Mouse (Mus musculus) heart, adult 11 months (tissue): ENCODE measurements around the gene Prl7a2.

Source experiments
- DNase-seq: peaks from one replicate; pipeline ENCODE4 v3.0.0; 2022

Gene Prl7a2

GRCm38 (mm10) chr13:27667936-27668335 lies at the start of gene Prl7a2:
Prl7a2 (minus strand) TSS chr13:27668036.
- DNase-seq = no peak

DNA sequence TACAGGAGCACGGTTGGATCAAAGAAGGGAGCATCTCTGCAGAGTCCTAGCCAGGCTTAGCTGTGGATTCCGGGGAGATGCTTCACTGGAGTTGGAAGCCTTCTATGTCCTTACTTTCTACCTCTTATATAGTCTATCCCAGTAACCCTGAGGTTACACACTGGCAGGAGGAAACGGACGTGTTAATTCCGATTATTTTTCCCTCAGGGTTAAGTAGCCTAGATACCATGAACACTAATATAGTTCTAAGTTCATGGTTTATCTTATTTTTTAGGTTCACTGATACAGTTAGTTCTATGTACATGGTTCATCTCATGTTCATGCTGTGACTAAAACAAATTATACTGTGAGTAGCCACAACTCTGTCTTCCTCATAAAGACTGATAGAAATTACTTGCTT lies 48.8 kb upstream of the Prl7a2 start, which contains the start of gene Prl7d1:
Gene Prl7d1, minus strand, starts transcription at position 101 of the 400 bp plus-strand sequence.
- no peak for DNase-seq

- no peak for DNase-seq
Observed at GRCm38 (mm10) chr13:27706521-27706920, 38.7 kb upstream of the Prl7a2 start.

DNA sequence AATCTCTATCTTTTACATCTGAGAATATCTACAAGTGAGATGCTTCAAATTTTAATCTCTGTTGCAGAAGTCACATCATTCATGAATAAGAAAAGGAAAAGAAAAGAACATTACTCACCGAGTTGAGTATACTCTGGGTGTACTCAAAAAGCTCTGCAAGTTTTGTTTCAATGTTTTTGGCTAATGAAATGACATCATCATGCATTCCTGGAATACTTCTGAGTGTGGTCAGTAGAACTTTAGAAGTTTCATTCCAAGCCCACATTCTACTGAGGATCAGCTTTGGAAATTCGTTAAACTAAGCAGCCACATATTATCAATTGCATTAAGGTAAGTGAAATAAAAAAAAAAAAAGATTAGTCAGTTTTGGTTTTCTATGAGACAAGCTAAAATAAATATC lies 7.1 kb downstream of the Prl7a2 start:
- no peak for DNase-seq

DNA sequence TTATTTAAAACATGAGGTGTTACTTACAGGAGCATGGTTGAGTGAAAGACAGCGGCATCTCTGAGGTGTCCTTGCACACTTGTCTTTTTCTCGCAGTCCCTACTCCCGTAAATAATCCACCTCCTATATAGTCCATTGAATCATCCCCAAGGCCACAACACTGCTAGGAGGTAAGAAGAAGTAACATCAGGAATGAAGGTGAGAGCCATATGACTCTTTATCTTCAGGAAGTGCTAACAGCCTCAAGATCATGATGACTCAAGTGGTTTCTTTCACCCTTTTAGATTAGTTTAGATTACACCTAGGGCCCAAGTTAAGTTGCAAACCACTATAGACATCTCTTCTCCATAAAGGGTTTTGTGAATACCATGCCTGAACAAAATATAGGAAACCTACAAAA lies 25.4 kb downstream of the Prl7a2 start, which contains the start of gene Prl7a1:
Gene Prl7a1, minus strand, starts transcription at position 101 of the 400 bp plus-strand sequence.
- no peak for DNase-seq

- no peak for DNase-seq
Observed at GRCm38 (mm10) chr13:27610482-27610881, 57.4 kb downstream of the Prl7a2 start, which contains the start of gene Prl7b1. Prl7b1 (minus strand) TSS chr13:27610582.
